Mouse (Mus musculus): ENCODE measurements around the gene Usp11.
"Not testable (repeated sequence)": the region's sequence is repeated elsewhere in the genome, so short reads cannot be mapped to it uniquely, and the experiment has no call there.

DNA sequence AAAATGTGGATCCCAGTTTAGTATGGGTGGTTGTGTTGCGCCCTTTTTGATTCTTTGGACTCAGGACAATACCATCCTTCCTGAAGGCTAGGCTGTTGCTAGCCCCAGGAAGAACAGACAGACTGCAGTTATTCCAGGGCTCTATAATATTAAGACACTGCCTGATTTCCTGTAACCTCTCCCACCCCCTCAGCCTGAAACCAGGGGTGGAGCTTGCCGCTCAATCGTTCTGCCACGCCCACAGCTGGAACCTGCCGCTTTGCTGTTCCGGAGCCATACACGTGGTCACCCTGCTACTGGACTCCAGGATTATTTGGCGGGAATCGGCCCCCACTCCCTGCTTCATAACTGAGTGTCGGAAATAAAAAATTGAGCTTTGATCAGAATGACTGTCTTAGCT, 26.3 kb downstream of the Usp11 start:
- not testable (repeated sequence) for TF ChIP-seq EP300, POLR2A (IDR thresholded peaks at IDR 0.05; ENCODE audit: insufficient read depth, low read depth, low read length)
